Mouse (Mus musculus) ovary, adult 10 weeks (tissue): ENCODE measurements around the gene Coro2b. TPM values are rescaled to one million over a fixed set of nuclear protein-coding genes. Genes with fewer than 3 reads are reported as not detected.

Experiments
- polyA plus RNA-seq: library from polyadenylated mRNA; stranded (reverse); fragments of 350-450 nt; fragmentation: Illumina TruSeq; extraction: RNeasy Lipid Tissue Mini Kit (QIAGEN cat#74804); gene quantifications from one replicate; pipeline ENCODE4 v1.2.3, GENCODE M21; 2014

Coro2b gene
- 1.7 TPM for polyA plus RNA-seq

GRCm38 (mm10) chr9:62536655-62537631 lies at the start of gene Coro2b:
Gene Coro2b (minus strand): TSS chr9:62537044.

Other genes with a start within 250 kb of the Coro2b start
- gene Anp32a, start 195.8 kb downstream of the Coro2b start, polyA plus RNA-seq = 1,641 TPM
- 0.31 TPM for gene Itga11, start 140.8 kb upstream of the Coro2b start, polyA plus RNA-seq